Comparison of ENCODE assay signal across 23 mouse cellular contexts in the genomic region with DNA sequence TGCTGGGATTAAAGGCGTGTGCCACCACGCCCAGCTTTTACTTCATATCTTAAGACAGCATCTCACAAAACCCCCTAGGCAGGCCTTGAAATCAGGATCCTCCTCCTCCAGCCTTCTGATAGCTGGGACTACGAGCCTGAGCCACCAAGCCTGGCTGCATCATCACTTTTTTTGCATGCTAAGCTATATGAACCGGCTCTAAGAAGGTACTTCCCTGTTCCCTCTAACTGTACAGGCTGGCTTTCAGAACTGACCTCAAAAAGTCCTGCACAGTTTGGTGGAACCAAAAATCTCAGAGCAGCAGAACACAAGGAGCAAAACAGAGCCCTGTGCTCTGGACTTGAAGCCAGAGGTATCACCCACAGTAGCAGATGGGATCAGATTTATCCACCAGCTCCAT. TPM values are rescaled to one million over a fixed set of nuclear protein-coding genes. Genes with fewer than 3 reads are reported as not detected.
DNase-seq lines count a peak whose midpoint lies in the region; ATAC-seq and TF ChIP-seq lines count a peak whose summit lies in the region.
"Had no signal": no experiment of that assay in that cellular context is flagged by ENCODE, and none has a peak within 500 bp of the region (broad histone marks: within the 10 kb centered on the region; RNA-seq: fewer than 3 reads in every experiment).

No protein-coding gene starts in this region.

- no peak overlapping the region for H3K9ac ChIP-seq in intestine, postnatal 0 days (ENCODE audit: low read depth, low read length)
- H3K9ac ChIP-seq: embryonic facial prominence, embryonic 15.5 days; forebrain, embryonic 15.5 days; hindbrain, embryonic 13.5 days had no signal

- peaks cover 68% of the 10 kb centered on the region for H3K79me2 ChIP-seq in macrophage (ENCODE audit: inconsistent target)

- TF ChIP-seq CTCF in intestine, postnatal 0 days (IDR thresholded peaks at IDR 0.05; ENCODE audit: low read depth), result no peak

- peak overlapping the region; percentile 89 for H3K27ac ChIP-seq in macrophage
- H3K27ac ChIP-seq in intestine, postnatal 0 days (ENCODE audit: low read depth, low read length), result no peak overlapping the region
- H3K27ac ChIP-seq: embryonic facial prominence, embryonic 15.5 days; forebrain, embryonic 15.5 days; heart, embryonic 10.5 days; hindbrain, embryonic 13.5 days; hindbrain, postnatal 0 days had no signal

- H3K36me3 ChIP-seq in macrophage (ENCODE audit: inconsistent target), result peaks cover 26% of the 10 kb centered on the region
- H3K36me3 ChIP-seq in intestine, postnatal 0 days (ENCODE audit: control insufficient read depth, insufficient read depth), result peaks cover 4% of the 10 kb centered on the region; the same call in 1 of the 2 replicates
- H3K36me3 ChIP-seq: forebrain, embryonic 15.5 days; heart, embryonic 10.5 days; hindbrain, embryonic 13.5 days had no signal

- H3K27me3 ChIP-seq in intestine, postnatal 0 days (replicated peaks; ENCODE audit: control insufficient read depth, insufficient read depth, low read length), result no peaks in the 10 kb centered on the region

- peak; percentile 94 for DNase-seq in heart, adult 11 months
- DNase-seq in heart, postnatal 36 days, result no peak
- DNase-seq in testis, postnatal 14 days (ENCODE audit: low spot score), result peak; percentile 2
- DNase-seq in testis, postnatal 10 days (ENCODE audit: low spot score), result no peak
- DNase-seq in layer of hippocampus, postnatal 36 days, result no peak
- DNase-seq: adrenal gland, adult 2 months; adrenal gland, postnatal 25 days; B cell, adult 2 months; cerebellum, adult 11-12 months; cerebellum, adult 9-11 months; cerebellum, postnatal 36 days; gastrocnemius, postnatal 36 days; heart, postnatal 10 days had no signal

- H3K4me3 ChIP-seq in macrophage (ENCODE audit: inconsistent target), result no peak overlapping the region
- no peak overlapping the region for H3K4me3 ChIP-seq in intestine, postnatal 0 days (ENCODE audit: low read depth, low read length)
- H3K4me3 ChIP-seq: embryonic facial prominence, embryonic 15.5 days; erythroblast, embryonic 14.5 days; forebrain, embryonic 15.5 days; heart, embryonic 10.5 days; hindbrain, embryonic 13.5 days had no signal

- no peak overlapping the region for H3K4me2 ChIP-seq in intestine, postnatal 0 days (replicated peaks; ENCODE audit: low read depth)
- H3K4me2 ChIP-seq: embryonic facial prominence, embryonic 15.5 days; forebrain, embryonic 15.5 days; hindbrain, embryonic 13.5 days had no signal

- intact Hi-C loops in heart, postnatal 36 days (cut with DNase I), result no loop called here

- no peak for ATAC-seq in intestine, postnatal 0 days
- ATAC-seq: CD4-positive, CD25-positive, alpha-beta regulatory T cell, adult 4 months; forebrain, embryonic 15.5 days; hindbrain, postnatal 0 days; Patski had no signal

- no peaks in the 10 kb centered on the region for H3K4me1 ChIP-seq in intestine, postnatal 0 days (replicated peaks; ENCODE audit: control insufficient read depth, insufficient read depth, low read length)

- H3K9me3 ChIP-seq in intestine, postnatal 0 days (ENCODE audit: control insufficient read depth), result no peaks in the 10 kb centered on the region
- H3K9me3 ChIP-seq: embryonic facial prominence, embryonic 15.5 days; forebrain, embryonic 15.5 days; heart, embryonic 10.5 days; hindbrain, embryonic 13.5 days had no signal

- WGBS in macrophage (ENCODE audit: missing documents), result 37% methylated on average over 4 of the region's 4 CpGs
- 61% methylated on average over 4 of the region's 4 CpGs for WGBS in intestine, postnatal 0 days

RNA-seq across cellular contexts. Expression of a gene that starts 4.1 kb away (rescaled TPM):
- total RNA-seq in heart, postnatal 36 days (2021), result 1 to 10 TPM; 2.8 to 3.2 TPM
- 10 to 100 TPM in 24 of 26 experiments, 1 to 10 TPM in 2; 9.4 to 44.9 (median 23.4) TPM for total RNA-seq in macrophage (2018; cell fraction: chromatin; rRNA removed)
- 10 to 100 TPM; 13.8 to 50.0 (median 37.4) TPM for total RNA-seq in macrophage (2018; cell fraction: cytosol; rRNA removed)
- total RNA-seq in macrophage (2018; cell fraction: nucleus; rRNA removed), result 10 to 100 TPM; 12.4 to 61.4 (median 35.4) TPM
- 23.4 to 43.1 TPM (median 38.3 TPM) in 3 replicates for polyA plus RNA-seq in macrophage (2018)
- 1.5 and 1.8 TPM in 2 replicates for polyA plus RNA-seq in intestine, postnatal 0 days (2015; fragmentation: Nextera tagmentation; extraction: Ambion mirVana)
- total RNA-seq in layer of hippocampus, postnatal 36 days (2021), result 1 to 10 TPM; 2.1 to 2.6 TPM
- polyA plus RNA-seq: erythroblast, embryonic 14.5 days; Patski had no signal

RNA-seq across cellular contexts. Expression of a gene that starts 9.9 kb away (rescaled TPM):
- total RNA-seq in heart, postnatal 36 days (2021), result 10 to 100 TPM; 69.1 to 73.8 TPM
- total RNA-seq in macrophage (2018; cell fraction: chromatin; rRNA removed), result 10 to 100 TPM in 1 of 26 experiments, 1 to 10 TPM in 25; 1.0 to 11.7 (median 4.6) TPM
- 10 to 100 TPM; 27.8 to 53.6 (median 40.1) TPM for total RNA-seq in macrophage (2018; cell fraction: cytosol; rRNA removed)
- 10 to 100 TPM in 20 of 26 experiments, 1 to 10 TPM in 6; 5.5 to 19.3 (median 12.3) TPM for total RNA-seq in macrophage (2018; cell fraction: nucleus; rRNA removed)
- polyA plus RNA-seq in macrophage (2018), result 31.3 to 53.4 TPM (median 51.1 TPM) in 3 replicates
- 40.6 and 41.7 TPM in 2 replicates for polyA plus RNA-seq in intestine, postnatal 0 days (2015; fragmentation: Nextera tagmentation; extraction: Ambion mirVana)
- total RNA-seq in layer of hippocampus, postnatal 36 days (2021), result 10 to 100 TPM; 42.0 to 47.4 TPM

RNA-seq across cellular contexts. Expression of a gene that starts 14.4 kb away (rescaled TPM):
- total RNA-seq in heart, postnatal 36 days (2021), result under 1 TPM; 0.31 to 0.51 TPM
- 10 to 100 TPM; 18.9 to 65.8 (median 41.0) TPM for total RNA-seq in macrophage (2018; cell fraction: chromatin; rRNA removed)
- 1 to 10 TPM in 5 of 26 experiments, under 1 TPM in 21; 0.09 to 2.4 (median 0.55) TPM for total RNA-seq in macrophage (2018; cell fraction: cytosol; rRNA removed)
- 10 to 100 TPM in 25 of 26 experiments, 1 to 10 TPM in 1; 9.5 to 28.9 (median 19.9) TPM for total RNA-seq in macrophage (2018; cell fraction: nucleus; rRNA removed)
- 0.41 to 1.9 TPM (median 0.86 TPM) in 3 replicates for polyA plus RNA-seq in macrophage (2018)
- polyA plus RNA-seq in intestine, postnatal 0 days (2015; fragmentation: Nextera tagmentation; extraction: Ambion mirVana), result 0.21 and 0.22 TPM in 2 replicates
- 1 to 10 TPM; 1.7 to 1.9 TPM for total RNA-seq in layer of hippocampus, postnatal 36 days (2021)
- polyA plus RNA-seq: erythroblast, embryonic 14.5 days; Patski had no signal

RNA-seq across cellular contexts. Expression of a gene that starts 20.1 kb away (rescaled TPM):
- total RNA-seq in heart, postnatal 36 days (2021), result 1 to 10 TPM; 1.9 to 2.0 TPM
- not detected for total RNA-seq in macrophage (2018; cell fraction: chromatin; rRNA removed)
- under 1 TPM in 4 of 26 experiments, not detected in 22; 0.10 to 0.71 (median 0.36) TPM for total RNA-seq in macrophage (2018; cell fraction: cytosol; rRNA removed)
- 1 to 10 TPM in 2 of 26 experiments, not detected in 24; 1.1 to 1.4 TPM for total RNA-seq in macrophage (2018; cell fraction: nucleus; rRNA removed)
- not detected in 3 replicates for polyA plus RNA-seq in macrophage (2018)
- polyA plus RNA-seq in intestine, postnatal 0 days (2015; fragmentation: Nextera tagmentation; extraction: Ambion mirVana), result 836 and 862 TPM in 2 replicates
- not detected for total RNA-seq in layer of hippocampus, postnatal 36 days (2021)
- total RNA-seq: hindbrain, postnatal 0 days had no signal
- polyA plus RNA-seq: erythroblast, embryonic 14.5 days had no signal

RNA-seq across cellular contexts. Expression of a gene that starts 47.7 kb away (rescaled TPM):
- 100 to 1,000 TPM; 130 to 132 TPM for total RNA-seq in heart, postnatal 36 days (2021)
- total RNA-seq in macrophage (2018; cell fraction: chromatin; rRNA removed), result 100 to 1,000 TPM; 145 to 453 (median 242) TPM
- total RNA-seq in macrophage (2018; cell fraction: cytosol; rRNA removed), result 100 to 1,000 TPM; 264 to 504 (median 382) TPM
- 100 to 1,000 TPM; 154 to 428 (median 265) TPM for total RNA-seq in macrophage (2018; cell fraction: nucleus; rRNA removed)
- 296 to 477 TPM (median 343 TPM) in 3 replicates for polyA plus RNA-seq in macrophage (2018)
- 205 and 209 TPM in 2 replicates for polyA plus RNA-seq in intestine, postnatal 0 days (2015; fragmentation: Nextera tagmentation; extraction: Ambion mirVana)
- total RNA-seq in layer of hippocampus, postnatal 36 days (2021), result 100 to 1,000 TPM; 136 to 154 TPM

Comparison
In these comparisons a context has a peak if more than half of its experiments do, and no peak if none do; other contexts are left out.
1. DNase-seq: peak in heart, adult 11 months (single experiment) and testis, postnatal 14 days (single experiment); none in heart, postnatal 36 days (0 of 2), testis, postnatal 10 days (single experiment) and layer of hippocampus, postnatal 36 days (0 of 2).